Mouse (Mus musculus) testis, adult 2 months (tissue): ENCODE results near the gene Kat8.

Source experiments
- CTCF ChIP-seq: fragments of 200-500 bp; IDR thresholded peaks from 2 replicates; pipeline ENCODE4 v1.5.1; 2012; ENCODE audit warnings: low read depth, mild to moderate bottlenecking, inconsistent platforms, low read length, moderate library complexity; ENCODE audit not compliant: control insufficient read depth, insufficient read depth, insufficient replicate concordance
- POLR2A ChIP-seq: fragments of 200-500 bp; IDR thresholded peaks from 2 replicates; pipeline ENCODE4 v1.6.1; 2012; ENCODE audit warnings: low read depth, mild to moderate bottlenecking, inconsistent platforms, low read length, moderate library complexity; ENCODE audit not compliant: control insufficient read depth

DNA sequence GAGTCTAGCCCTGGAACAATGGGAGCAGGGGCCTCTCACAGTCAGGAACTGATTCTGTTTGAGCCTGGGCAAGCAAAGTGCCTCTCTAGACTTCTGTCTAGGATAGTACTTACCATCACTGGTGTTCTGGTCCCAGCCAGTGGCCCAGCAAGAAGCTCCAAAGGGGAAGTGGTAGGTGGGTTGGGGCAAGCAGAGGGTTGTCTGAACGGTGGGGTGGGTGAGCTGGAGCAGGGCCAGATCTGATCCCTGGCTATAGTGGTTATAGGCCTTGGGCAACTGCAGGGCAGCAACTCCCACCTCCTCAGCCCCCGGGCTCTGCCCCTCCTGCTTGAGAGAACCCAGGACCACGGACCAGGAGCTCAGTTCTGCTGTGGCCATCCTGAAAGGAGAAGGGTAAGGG is 23.5 kb upstream of the Kat8 start:
- TF ChIP-seq CTCF = no peak
- TF ChIP-seq POLR2A = no peak
